Mouse (Mus musculus): ENCODE data around the gene Hivep2. TPM values are rescaled to one million over a fixed set of nuclear protein-coding genes. Genes with fewer than 3 reads are reported as not detected.

Hivep2 gene
- polyA plus RNA-seq, 1 experiment: 16.0 TPM

DNA sequence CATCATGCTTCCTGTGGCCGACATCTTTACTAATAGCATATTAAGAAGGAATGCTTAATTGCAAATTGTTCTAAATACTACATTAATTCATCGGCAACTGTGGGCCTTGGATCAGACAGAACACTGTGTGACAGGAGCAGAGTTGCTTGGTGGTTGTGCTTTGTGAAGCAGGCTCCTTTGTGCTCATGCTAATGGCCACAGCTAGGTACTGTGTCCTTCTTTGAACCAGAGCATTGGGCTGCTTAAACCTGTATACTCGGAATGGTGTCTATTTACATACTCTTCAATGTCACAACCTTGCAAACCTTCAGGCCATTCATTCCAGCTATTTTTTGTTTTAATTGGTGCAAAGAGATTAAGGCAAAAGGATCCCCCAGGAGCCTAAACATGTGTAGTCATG lies 115.9 kb downstream of the Hivep2 start:
- DNase-seq (ENCODE audit: low read depth): no peak

DNA sequence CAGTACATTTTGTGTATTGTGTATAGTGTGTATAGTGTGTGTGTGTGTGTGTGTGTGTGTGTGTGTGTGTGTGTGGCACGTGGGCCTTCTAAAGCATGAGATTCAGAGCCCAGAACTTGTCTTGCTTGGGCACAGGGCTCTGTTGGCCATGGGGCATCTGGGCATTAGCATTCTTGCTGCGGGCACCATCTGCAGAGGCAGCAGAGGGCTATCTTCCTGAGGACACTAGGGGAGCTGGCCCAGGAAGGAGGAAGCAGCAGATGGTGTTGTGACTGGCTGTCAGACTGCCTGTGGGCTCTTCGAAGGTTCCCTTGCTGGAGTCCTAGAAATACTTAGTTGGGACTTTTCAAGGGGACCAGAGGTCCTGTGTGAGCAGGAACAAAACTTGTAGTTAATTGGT lies 116.4 kb downstream of the Hivep2 start:
- DNase-seq (ENCODE audit: low read depth): no peak

DNA sequence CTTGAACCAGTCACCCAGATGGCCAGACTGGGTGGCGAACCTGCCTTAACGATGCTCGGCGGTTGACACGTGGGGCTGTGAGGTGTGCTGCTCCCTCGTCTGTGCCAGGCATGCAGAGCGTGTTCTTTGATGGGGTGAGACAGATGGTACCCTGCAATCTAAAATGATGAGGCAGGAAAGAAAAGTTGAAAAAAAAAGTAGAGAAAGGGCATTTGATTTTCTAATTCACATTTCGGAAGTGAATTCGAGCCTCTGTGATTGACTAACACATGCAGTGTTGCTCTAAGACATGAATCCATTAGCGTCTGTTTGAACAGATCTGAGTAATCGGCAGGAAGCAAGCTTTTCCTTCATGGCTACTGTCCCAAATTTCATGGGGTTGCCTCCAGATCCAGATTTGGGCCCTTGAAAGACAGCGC lies 119.4 kb downstream of the Hivep2 start:
- DNase-seq (ENCODE audit: low read depth): no peak

DNA sequence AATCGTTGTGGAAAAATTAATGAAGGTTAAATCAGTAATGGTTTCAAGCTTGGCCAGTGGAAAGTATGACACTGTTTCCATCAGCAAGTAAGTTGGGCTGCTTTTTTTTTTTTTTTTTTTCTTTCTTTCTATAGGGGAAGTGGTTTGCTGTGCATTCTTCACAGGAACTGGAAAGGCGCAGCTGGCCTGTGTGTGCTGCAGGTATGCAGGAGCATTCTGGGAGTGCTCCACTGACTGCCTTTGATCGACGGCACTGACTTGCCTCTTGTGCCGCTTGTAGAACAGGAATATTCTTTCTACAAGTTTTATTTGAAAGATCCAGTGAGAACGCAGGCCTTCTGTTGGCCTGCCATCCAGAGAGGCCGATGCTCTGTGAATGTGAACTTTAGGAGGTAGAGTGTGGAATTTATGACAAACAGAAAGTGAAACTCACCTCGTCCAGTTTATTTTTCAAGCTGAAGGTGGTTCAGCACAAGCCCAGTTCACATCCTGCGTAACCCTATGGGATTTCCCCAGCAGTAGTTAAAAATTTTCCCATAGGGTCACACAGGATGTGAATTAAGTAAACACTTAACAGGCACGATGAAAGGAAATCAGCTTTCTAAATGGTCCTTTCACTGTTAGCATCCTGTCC lies 120.1 kb downstream of the Hivep2 start:
- no peak for DNase-seq (ENCODE audit: low read depth)

DNA sequence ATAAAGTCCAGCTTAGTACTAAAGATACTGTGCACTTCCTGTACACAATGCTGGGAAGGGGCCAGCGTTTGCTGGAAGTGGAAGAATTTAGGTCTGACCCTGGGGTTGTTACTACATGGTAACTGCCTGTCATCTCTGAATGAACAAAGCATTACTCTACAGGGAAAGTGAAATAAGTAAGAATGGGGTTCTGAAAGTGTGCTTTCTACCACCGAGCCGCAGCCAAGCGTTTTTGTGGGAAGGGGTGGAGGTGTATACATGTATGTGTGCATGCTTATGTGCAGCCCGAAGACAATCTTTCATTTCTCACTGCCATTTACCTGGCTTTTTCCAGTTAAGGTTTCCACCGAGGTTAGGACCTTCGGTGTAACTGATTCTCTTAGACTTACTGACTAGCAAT lies 121.4 kb downstream of the Hivep2 start:
- DNase-seq (ENCODE audit: low read depth): no peak

DNA sequence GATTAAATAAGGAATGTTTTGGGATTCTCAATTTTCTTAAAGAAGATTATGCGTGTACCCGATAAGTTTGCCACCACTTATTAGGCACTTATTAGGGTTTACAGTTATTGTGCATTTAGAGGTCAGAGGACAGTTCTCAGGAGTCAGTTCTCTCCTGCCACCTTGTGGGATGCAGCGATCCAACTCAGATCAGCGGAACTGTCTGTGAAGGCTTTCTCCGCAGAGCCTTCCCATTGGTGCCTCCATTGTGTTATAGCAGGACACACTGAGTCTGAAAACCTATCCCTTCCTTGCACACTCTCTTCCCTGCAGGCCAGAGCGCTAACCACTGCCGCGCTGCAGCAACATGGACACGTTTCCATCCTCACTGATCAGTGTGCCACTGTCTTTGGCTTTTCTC lies 123.6 kb downstream of the Hivep2 start:
- DNase-seq (ENCODE audit: low read depth): no peak

DNA sequence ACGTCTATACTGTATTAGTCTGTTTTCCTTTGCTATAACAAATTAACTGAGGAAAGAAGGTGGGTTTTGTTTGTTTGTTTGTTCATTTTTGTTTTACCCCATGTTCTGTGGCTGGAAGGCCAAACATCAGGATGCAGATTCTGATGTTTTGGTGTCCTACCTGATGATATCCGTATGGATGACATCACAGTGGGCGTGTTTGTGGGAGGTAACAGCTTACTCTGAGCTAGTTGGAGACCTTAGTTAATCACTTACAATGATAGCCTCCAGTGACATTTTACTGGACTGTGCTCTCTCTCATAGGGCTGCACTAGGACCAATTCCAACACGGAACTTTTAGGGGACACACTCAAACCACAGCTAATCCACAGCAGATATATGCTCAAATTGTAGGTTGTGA lies 128.2 kb downstream of the Hivep2 start:
- DNase-seq (ENCODE audit: low read depth): no peak

DNA sequence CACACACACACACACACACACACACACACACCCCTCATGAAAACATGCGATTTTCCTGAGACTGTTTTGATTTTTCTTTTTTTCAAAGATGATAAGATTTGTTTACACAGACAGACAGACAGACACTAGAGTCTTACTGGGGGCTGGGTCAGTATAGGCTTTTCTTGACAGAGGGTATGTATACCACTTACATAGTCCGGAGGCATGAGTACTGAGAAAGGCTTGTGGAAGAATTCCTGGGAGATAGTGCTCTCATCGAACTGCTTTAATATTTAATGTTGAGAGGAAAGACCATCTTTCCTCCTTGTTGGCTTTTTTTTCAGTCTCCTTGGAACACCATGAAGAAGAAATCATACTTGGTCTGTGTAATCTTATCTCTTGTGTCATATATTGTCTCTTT lies 130.2 kb downstream of the Hivep2 start:
- DNase-seq (ENCODE audit: low read depth): no peak

DNA sequence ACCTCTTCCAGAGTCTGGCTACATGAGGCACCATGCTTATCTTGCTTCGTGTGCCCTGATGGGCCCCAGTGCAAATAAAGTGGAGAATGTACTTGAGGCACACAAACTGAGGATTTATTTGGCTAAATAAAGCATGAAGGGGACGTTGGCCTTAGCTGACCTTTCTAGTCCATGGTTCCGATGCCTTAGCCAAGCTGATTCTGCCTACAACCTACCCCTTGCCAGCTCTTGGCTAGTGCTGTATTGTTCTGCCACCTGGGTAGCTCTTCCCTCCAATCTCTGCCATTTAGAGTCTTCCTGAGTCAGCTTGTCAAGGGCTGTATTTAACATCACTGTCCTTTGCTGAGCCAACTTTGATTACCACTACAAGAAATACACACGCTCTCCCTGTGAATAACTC lies 133.3 kb downstream of the Hivep2 start:
- no peak for DNase-seq (ENCODE audit: low read depth)

DNA sequence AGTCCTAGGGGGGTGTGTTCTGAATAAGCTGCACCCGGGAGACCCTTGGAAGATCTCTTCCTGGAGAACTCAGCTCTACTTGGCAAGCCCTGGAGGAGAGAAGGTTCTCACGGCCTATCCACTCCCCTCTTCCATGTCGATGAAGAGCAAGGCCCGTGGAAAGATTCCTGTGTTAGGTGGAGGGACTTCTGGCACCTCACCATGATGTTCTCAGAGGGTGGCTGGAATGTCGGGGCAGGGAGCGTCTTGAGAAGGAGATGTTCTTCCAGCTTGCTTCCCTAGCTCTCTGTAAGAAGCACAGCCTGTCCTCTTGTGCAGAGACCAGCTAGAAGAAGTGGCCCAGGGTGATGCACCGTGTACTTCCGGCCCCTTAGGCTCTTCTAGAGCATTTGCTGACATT lies 134.2 kb downstream of the Hivep2 start:
- DNase-seq (ENCODE audit: low read depth): no peak

DNA sequence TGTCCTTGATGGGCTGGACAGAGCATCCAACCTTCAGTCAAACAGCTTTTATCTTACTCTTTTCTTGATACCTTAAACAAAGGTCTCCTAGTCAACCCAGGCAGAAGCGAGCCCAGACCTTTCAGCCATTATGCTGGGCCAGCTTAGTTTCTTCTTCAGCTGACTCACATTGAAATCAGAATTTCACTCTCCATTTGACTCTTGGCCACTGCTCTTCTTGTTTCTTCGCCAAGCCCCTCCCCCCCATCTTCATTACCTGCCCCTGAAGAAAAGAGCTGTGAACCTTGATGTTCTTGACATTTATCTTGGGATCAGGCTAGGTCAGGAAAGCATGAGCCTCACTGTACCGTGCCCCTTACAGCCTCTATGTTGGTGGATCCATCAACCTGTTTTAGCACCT lies 135.0 kb downstream of the Hivep2 start:
- DNase-seq (ENCODE audit: low read depth): no peak

DNA sequence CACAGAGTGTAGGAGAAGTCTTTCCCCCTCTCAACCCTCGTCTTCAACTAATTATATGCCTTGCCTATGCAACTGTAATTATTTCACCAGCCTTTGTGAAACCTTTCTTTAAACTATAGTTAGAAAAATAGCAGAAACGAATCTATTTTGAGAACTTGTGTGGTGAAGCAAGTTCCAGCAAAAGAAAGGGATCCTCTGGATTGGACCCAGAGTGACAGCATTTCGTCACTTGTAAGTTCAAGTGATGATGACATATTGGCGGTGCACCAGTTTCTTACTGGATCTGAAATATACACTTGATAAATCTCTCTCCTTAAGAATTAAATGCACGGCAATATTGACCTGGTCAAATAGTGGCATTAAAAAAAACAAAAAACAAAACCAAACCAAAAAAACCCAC lies 136.1 kb downstream of the Hivep2 start:
- no peak for DNase-seq (ENCODE audit: low read depth)

DNA sequence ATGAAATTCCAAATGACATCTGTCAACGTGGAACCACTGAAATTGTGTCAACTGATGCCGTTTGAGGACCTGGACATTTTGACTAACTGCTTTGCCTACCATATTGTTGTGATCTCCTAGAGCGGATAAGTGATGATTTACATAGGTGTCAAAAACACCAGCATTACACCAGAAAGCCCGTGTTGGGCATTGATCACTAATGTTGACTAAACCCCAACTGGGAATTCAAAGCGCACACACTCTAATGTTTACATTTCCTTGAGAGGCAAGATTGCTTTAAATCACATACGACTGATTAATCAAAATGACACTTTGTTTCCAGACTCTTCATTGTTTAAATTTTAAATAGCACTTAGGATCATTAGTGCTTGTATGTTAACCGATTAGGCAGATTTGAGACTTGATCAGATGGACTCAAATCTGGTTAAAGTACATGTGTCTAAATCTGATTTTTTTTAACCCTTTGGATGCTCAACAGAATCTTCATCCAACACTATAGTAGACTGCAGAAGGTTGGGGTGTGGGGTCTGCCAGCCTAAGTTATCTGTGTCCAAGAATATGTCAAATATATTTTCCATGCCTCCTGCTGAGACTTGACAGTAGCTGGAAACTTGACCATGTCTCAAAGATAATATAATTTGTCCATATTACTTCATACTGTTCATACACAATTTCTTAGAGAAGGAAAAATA lies 142.3 kb downstream of the Hivep2 start:
- no peak for DNase-seq (ENCODE audit: low read depth)

DNA sequence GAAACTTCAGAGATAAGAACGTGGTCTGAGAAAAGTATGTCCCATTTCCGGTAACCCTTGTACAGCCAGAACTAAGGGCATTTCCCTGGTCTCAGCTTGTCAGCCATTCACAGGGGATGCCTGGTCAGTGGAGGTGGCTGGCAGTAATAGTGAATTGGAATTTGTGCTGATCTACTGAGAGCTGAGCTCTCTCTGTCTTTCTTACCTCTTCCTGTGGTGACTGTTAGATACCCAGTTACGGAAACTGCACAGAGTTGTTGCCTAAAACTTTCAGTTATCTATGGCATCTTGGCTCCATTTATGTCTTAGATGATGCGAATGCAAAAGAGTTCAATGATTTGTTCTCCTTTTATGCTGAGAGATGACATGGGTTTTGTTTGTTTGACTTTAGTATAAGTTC lies 150.0 kb downstream of the Hivep2 start:
- no peak for DNase-seq (ENCODE audit: low read depth)

DNA sequence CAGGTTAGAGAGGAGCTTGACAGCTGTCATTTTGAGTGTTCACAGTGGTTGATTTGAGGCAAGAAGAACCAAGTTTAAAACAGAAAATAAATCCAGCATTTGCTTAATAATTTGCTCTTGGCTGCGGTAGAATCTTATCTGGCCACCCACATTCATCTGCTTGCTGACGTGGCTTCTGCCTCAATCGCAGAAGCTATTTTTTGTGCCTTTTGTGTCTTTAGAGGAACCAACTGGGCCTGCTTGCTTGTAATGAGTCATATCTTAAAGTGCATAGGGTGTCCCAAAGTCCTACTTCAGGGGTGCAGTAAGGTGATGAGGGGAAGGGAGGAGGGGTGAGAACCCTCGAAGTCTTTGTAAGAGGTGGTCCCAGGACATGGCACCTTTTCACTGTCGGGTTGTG lies 151.1 kb downstream of the Hivep2 start:
- no peak for DNase-seq (ENCODE audit: low read depth)

DNA sequence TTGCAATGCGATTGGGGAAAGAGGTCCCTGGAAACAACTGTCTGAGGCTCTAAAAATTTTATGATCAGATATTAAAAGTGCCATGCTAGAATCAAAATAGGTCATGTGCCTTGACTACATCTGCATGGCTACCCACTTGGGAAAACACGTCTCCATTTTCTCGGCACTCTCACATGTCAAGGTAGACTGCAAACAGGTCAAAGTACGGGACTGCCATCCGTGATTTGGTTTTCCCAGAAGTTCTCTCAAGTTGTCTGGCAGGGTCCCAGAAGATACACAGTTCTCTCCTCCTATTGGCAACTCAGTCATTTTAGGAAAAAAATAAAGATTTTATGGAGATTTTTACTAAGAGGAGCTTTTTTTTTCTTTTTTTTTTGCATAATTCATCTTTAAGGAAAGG lies 153.3 kb downstream of the Hivep2 start:
- no peak for DNase-seq (ENCODE audit: low read depth)

DNA sequence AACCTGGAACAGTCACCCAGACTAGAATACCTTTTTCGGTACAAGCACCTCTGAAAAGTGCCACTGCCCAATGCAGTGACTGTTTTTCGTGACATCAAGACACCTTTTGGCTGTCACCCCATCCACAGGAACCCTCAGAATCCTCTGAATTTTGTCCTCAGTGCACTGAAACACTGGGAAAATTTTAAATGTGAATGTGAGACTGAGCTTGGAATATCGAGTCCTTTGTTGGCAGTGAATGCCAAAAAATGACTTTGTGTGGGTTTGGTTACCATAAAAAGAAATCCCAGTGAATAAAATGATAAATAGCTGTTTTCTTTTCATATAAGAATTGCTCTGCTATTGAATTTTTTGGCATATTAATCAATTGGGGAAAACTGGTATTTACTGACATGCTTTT lies 154.6 kb downstream of the Hivep2 start:
- no peak for DNase-seq (ENCODE audit: low read depth)

DNA sequence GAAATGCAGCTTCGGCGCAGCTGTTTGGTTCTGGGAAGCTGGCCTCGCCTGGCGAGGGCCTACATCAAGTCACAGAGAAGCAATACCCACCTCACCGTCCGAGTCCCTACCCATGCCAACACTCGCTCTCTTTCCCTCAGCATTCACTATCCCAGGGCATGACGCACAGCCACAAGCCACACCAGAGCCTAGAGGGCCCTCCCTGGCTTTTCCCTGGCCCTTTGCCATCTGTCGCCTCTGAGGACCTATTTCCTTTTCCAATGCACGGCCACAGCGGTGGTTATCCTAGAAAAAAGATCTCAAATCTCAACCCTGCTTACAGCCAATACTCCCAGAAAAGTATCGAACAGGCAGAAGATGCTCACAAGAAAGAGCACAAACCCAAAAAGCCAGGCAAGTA lies 162.0 kb downstream of the Hivep2 start:
- no peak for DNase-seq (ENCODE audit: low read depth)

DNA sequence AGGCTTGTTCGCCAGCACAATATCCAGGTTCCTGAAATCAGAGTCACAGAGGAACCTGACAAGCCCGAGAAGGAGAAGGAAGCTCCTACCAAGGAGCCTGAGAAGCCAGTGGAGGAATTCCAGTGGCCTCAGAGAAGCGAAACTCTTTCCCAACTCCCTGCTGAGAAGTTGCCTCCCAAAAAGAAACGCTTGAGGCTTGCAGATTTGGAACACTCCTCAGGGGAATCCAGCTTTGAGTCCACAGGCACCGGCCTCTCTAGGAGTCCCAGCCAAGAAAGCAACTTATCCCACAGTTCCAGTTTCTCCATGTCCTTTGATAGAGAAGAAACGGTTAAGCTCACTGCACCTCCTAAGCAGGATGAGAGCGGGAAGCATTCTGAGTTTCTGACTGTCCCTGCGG lies 164.4 kb downstream of the Hivep2 start:
- DNase-seq (ENCODE audit: low read depth): no peak

DNA sequence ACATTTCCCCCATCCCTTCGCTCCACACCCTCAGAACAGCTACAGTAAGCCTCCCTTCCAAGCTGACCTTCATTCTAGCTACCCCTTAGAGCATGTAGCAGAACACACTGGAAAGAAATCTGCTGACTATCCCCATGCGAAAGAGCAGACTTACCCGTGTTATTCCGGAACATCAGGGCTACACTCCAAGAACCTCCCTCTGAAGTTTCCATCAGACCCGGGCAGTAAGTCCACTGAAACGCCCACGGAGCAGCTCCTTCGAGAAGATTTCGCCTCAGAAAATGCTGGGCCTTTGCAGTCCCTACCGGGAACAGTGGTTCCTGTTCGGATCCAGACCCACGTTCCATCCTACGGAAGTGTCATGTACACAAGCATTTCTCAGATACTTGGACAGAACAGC lies 165.4 kb downstream of the Hivep2 start:
- no peak for DNase-seq (ENCODE audit: low read depth)

DNA sequence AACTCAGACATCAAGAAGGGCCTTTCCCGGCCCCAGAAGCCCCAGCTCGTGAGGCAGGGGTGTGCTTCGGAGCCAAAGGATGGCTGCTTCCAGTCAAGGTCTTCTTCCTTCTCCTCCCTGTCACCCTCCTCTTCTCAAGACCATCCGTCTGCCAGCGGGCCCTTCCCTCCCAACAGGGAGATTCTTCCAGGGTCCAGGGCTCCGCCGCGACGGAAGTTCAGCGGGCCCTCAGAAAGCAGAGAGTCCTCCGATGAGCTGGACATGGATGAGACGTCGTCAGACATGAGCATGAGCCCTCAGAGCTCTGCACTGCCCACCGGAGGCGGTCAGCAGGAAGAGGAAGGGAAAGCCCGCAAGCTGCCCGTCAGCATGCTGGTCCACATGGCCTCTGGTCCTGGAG lies 166.2 kb downstream of the Hivep2 start:
- DNase-seq (ENCODE audit: low read depth): no peak

DNA sequence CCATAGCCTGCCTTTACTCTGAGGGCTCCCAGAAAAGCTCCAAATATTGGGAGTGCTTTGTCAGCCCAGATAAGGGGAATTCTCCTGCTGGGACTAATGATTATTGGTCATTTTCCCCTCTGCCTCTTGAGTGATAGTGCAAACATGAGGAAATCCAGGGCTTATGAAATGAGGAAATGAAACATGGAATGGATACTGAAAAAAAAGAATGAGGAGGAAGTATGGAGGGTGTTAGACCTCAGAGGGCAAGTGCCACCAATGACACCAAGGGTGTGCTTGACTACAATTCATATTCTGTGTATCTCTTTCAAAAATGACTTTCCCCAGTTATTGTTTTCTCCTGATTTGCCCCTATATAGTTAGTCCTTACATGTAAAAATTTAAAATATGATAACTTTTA lies 167.1 kb downstream of the Hivep2 start:
- no peak for DNase-seq (ENCODE audit: low read depth)

DNA sequence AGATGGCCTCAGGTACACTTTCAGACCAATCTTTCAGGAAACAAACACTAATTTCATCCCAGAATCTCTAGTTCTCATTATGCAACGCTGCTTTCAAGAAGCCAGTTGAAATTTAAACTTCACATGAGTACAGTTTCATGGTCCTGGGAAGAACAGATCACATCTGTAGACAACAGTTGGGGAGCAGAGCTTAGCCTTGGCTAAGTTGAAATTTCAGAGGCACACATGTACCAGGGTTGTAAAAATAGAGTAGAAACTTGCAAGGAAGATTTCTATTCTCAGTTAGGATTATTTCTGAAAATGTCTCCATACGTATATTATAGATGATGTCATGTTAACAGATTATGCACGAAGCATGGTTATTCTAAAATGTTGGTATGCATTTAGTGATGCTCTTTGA lies 172.8 kb downstream of the Hivep2 start:
- DNase-seq (ENCODE audit: low read depth): no peak

DNA sequence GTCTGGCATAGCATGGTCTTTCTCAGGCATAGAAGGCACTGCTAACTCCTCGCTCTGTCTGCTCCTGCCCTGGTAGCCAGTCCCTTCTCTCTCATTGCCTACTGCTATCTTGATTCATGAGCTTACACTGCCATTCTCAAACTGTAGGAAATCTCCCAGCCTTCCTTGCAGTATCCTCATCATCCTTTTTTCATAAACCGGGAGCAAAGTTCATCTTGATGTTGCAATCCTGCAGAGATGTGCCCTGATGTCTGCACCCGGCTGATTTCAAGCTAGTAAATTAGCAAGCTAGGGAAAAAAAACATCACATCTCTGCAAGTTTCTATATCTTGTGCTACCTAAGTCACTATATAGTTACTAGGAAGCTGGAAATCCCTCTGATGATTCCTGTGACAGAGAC lies 179.0 kb downstream of the Hivep2 start:
- DNase-seq (ENCODE audit: low read depth): no peak
